Mouse (Mus musculus) thymus, adult 2 months (tissue): ENCODE data around the gene Agbl2.

ENCODE experiments used
- CTCF ChIP-seq: fragments of 200-500 bp; IDR thresholded peaks from 2 replicates; pipeline ENCODE4 v1.5.1; 2012; ENCODE audit warnings: mild to moderate bottlenecking, control low read depth, low read length, moderate library complexity, borderline replicate concordance; ENCODE audit not compliant: control insufficient read depth, poor library complexity, insufficient read depth; ENCODE audit errors: extremely low read depth
- POLR2A ChIP-seq: fragments of 200-500 bp; IDR thresholded peaks from 2 replicates; pipeline ENCODE4 v1.6.1; 2012; ENCODE audit warnings: mild to moderate bottlenecking, low read length, control low read depth, moderate library complexity; ENCODE audit not compliant: control insufficient read depth, poor library complexity, insufficient read depth; ENCODE audit errors: extremely low read depth

DNA sequence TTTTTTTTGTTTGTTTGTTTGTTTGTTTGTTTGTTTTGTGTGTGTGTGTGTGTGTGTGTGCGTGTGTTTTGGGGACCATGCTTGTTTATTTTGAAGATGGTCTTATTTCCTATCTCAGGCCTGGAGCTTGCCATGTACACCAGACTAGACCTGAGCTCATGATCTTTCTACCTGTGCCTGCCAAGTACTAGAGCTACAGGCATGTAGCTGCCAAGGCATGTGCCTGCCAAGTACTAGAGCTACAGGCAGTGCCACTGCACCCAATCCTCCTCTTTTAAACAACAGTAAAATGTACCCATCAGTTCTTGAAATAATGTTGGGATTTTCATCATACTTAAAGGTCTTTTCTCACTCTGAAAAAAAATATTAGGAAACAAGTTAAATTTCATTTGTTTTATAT, 91.5 kb downstream of the Agbl2 start:
- no peak for TF ChIP-seq CTCF
- no peak for TF ChIP-seq POLR2A
